Mouse (Mus musculus) heart, adult 2 months (tissue): ENCODE results near the gene Hist1h3d. TPM values are rescaled to one million over a fixed set of nuclear protein-coding genes. Genes with fewer than 3 reads are reported as not detected.
"Not testable (repeated sequence)": the region's sequence is repeated elsewhere in the genome, so short reads cannot be mapped to it uniquely, and the experiment has no call there.

Source experiments
- DNase-seq, 2 experiments: peaks; one replicate each; pipeline ENCODE4 v3.0.0; 2021
- H3K27ac ChIP-seq: fragments of 200-600 bp; 2 replicates; pipeline ENCODE4 v1.8.1; 2022
- H3K27me3 ChIP-seq: fragments of 200-500 bp; 2 replicates; pipeline ENCODE4 v1.6.1; 2012; ENCODE audit warnings: mild to moderate bottlenecking, low read length, inconsistent platforms, mixed read lengths; ENCODE audit not compliant: control insufficient read depth, insufficient read depth
- H3K36me3 ChIP-seq: fragments of 200-500 bp; 2 replicates; pipeline ENCODE4 v1.6.1; 2012; ENCODE audit warnings: low read length, inconsistent platforms; ENCODE audit not compliant: control insufficient read depth, insufficient read depth
- H3K4me1 ChIP-seq: fragments of 200-500 bp; 2 replicates; pipeline ENCODE4 v1.6.1; 2011; ENCODE audit warnings: low read length; ENCODE audit not compliant: control insufficient read depth, insufficient read depth
- H3K4me3 ChIP-seq: fragments of 200-600 bp; 2 replicates; pipeline ENCODE4 v1.8.1; 2022
- H3K79me2 ChIP-seq: fragments of 200-500 bp; replicated peaks from 2 replicates; pipeline ENCODE4 v1.6.1; 2012; ENCODE audit warnings: mild to moderate bottlenecking, inconsistent platforms, low read length, moderate library complexity, mixed read lengths; ENCODE audit not compliant: control insufficient read depth, insufficient read depth
- H3K9ac ChIP-seq: fragments of 200-500 bp; 2 replicates; pipeline ENCODE4 v1.6.1; 2012; ENCODE audit warnings: low read depth, mild to moderate bottlenecking, control low read depth, inconsistent platforms, low read length, mixed read lengths
- CTCF ChIP-seq: fragments of 200-600 bp; IDR thresholded peaks from 2 replicates; pipeline ENCODE4 v1.8.1; 2022; ENCODE audit warnings: antibody characterized with exemption, mild to moderate bottlenecking, moderate library complexity
- EP300 ChIP-seq: fragments of 200-500 bp; IDR thresholded peaks from 2 replicates; pipeline ENCODE4 v1.6.1; 2011; ENCODE audit warnings: low read depth, low read length, control low read depth; ENCODE audit not compliant: insufficient read depth
- POLR2A ChIP-seq: fragments of 200-500 bp; IDR thresholded peaks from 2 replicates; pipeline ENCODE4 v1.6.1; 2011; ENCODE audit warnings: mild to moderate bottlenecking, low read depth, low read length, control low read depth; ENCODE audit not compliant: insufficient read depth
- WGBS: fragments of 180-500 bp; shearing (Covaris S2); methylation state at CpG from one replicate; pipeline ENCODE4 v1.1.7; 2018; 5-methylcytosine and 5-hydroxymethylcytosine counted together
- intact Hi-C: fragments of 180-260 bp; cut with DNase I; formaldehyde crosslinking; loops from one replicate; pipeline ENCODE4 v1.15.1; 2025
- polyA plus RNA-seq: library from polyadenylated mRNA; depleted of rRNA; stranded (reverse); fragments of >200 nt; gene quantifications from 2 replicates; pipeline ENCODE4 v1.2.3, GENCODE M21; 2012
- total RNA-seq, 2 experiments: library from RNA; stranded (reverse); gene quantifications; 2 replicates each; pipeline ENCODE4 v1.2.3; 2021

Gene Hist1h3d
- total and polyA plus RNA-seq, 3 experiments = 1.1 to 2.3 (median 1.5) TPM

GRCm38 (mm10) chr13:23530181-23530900 is 45.2 kb upstream of the Hist1h3d start:
- TF ChIP-seq EP300 = 0 out of 2 replicates have a peak, but pooled peaks have one; percentile 57
- no peak for TF ChIP-seq CTCF
- WGBS = under 1% methylated on average over 20 of the region's 20 CpGs
- peak overlapping the region; percentile 97 for H3K27ac ChIP-seq
- intact Hi-C loops = loop anchor here (1.0 to 5.0 kb wide), 5 partner anchors 11 to 212 kb away; partner anchors contain the start of genes Hist1h1e, Hist1h2be and Hist1h3f
- peak; percentile 69 to 74 for DNase-seq
- no peaks in the 10 kb centered on the region for H3K27me3 ChIP-seq
- no peaks in the 10 kb centered on the region for H3K79me2 ChIP-seq
- H3K4me1 ChIP-seq = peaks cover 4% of the 10 kb centered on the region
- H3K4me3 ChIP-seq = peak overlapping the region; percentile 86
- H3K9ac ChIP-seq = peak overlapping the region; percentile 75
- peaks cover 14% of the 10 kb centered on the region for H3K36me3 ChIP-seq

- under 1% methylated on average over 62 of the region's 70 CpGs for WGBS
- Histone ChIP-seq H3K36me3 (peaks cover 14% of the 10 kb centered on the region), H3K27ac (peak within 1 kb of the TSS; percentile 97), H3K4me1 (peaks cover 4% of the 10 kb centered on the region), H3K79me2 (no peaks in the 10 kb centered on the region), H3K27me3 (no peaks in the 10 kb centered on the region), H3K9ac (peak within 1 kb of the TSS; percentile 76), H3K4me3 (peak within 1 kb of the TSS; percentile 86)
- peak; percentile 92 to 95 for DNase-seq
- intact Hi-C loops = loop anchor here (1.0 to 5.0 kb wide), 5 partner anchors 12 to 211 kb away; partner anchors contain the start of genes Hist1h1e, Hist1h2be and Hist1h3f
- TF ChIP-seq CTCF (no peak), POLR2A (peak; percentile 99), EP300 (peak; percentile 91)
These were observed 44.4 kb upstream of the Hist1h3d start, which contains the start of gene Hist1h4h for GRCm38 (mm10) chr13:23530901-23531875. Gene Hist1h4h (plus strand): TSS chr13:23531050.

GRCm38 (mm10) chr13:23532262-23533075 is 43.1 kb upstream of the Hist1h3d start:
- TF ChIP-seq CTCF = no peak
- TF ChIP-seq POLR2A = no peak
- TF ChIP-seq EP300 = no peak
- Histone ChIP-seq H3K27ac (peak overlapping the region; percentile 97; the same call in 1 of the 2 replicates), H3K4me3 (peak overlapping the region; percentile 86), H3K36me3 (peaks cover 14% of the 10 kb centered on the region), H3K9ac (no peak overlapping the region), H3K4me1 (peaks cover 4% of the 10 kb centered on the region), H3K79me2 (no peaks in the 10 kb centered on the region), H3K27me3 (no peaks in the 10 kb centered on the region)
- WGBS = 22% methylated on average over 9 of the region's 9 CpGs
- no peak for DNase-seq
- intact Hi-C loops = loop anchor here (5.0 kb wide), 2 partner anchors 90 to 210 kb away; partner anchors contain the start of genes Hist1h1e and Hist1h2be

GRCm38 (mm10) chr13:23533560-23534367 is 41.8 kb upstream of the Hist1h3d start, which contains the start of gene Hist1h2af:
Gene Hist1h2af (plus strand): TSS chr13:23533906.
- 1% methylated on average over 31 of the region's 53 CpGs for WGBS
- peak within 1 kb of the TSS; percentile 51 for H3K4me3 ChIP-seq
- H3K27me3 ChIP-seq, H3K79me2 ChIP-seq, H3K4me1 ChIP-seq, H3K27ac ChIP-seq: not testable (repeated sequence)
- intact Hi-C loops = loop anchor here (5.0 kb wide), 2 partner anchors 89 to 209 kb away; partner anchors contain the start of genes Hist1h1e and Hist1h2be
- H3K36me3 ChIP-seq = peaks cover 14% of the 10 kb centered on the region
- H3K9ac ChIP-seq = peak within 1 kb of the TSS; percentile 60
- peak; percentile 34 for TF ChIP-seq CTCF
- DNase-seq = peak in 1 of 2 experiments; percentile 47
